Mouse (Mus musculus) bone marrow, adult 2 months (tissue): ENCODE data around the gene Ly6g5c.

Experiments used
- CTCF ChIP-seq: fragments of 200-500 bp; IDR thresholded peaks from 2 replicates; pipeline ENCODE4 v1.5.1; 2011; ENCODE audit warnings: low read length, control low read depth; ENCODE audit not compliant: control insufficient read depth, insufficient read depth
- POLR2A ChIP-seq: fragments of 200-500 bp; IDR thresholded peaks from 2 replicates; pipeline ENCODE4 v1.6.1; 2011; ENCODE audit warnings: low read depth, mild to moderate bottlenecking, control low read depth, low read length, borderline replicate concordance; ENCODE audit not compliant: control insufficient read depth

DNA sequence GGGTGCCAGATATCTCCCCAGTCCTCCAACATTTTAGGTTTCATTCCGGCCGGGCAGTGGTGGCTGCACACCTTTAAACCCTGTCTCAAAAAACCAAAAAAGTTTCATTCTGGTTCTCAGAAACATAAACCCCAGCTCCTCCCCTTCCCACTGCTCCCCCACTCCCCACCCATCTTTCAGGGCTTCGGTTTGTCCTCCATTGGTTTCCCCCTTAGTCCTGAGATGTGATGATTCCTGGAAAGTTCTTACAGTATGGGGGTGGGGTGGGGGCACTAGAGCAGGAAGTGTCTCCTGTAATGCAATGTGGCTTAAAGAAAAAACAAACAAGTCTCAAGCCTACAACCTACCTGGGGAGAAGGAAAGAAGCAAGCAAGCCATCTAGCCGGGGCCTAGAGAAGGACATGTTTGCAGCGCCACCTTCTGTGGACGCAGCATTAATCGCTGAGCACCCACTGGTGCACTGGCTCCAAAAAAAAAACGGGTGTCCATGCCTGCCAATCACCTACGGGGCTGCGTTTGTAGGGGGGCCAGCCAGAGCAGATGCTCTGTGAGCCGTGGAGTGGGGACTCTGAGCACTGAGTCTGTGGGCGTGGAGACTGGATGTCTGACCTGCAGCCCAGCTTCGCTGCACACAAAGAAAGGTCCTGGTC is 2.2 kb upstream of the Ly6g5c start:
- peak; percentile 68 for TF ChIP-seq CTCF
- TF ChIP-seq POLR2A: peak; percentile 33; the same call in 1 of the 2 replicates
